14 mouse cellular contexts compared by ENCODE assay signal in genomic region chr8:61259526-61259925, GRCm38 (mm10). TPM values are rescaled to one million over a fixed set of nuclear protein-coding genes. Genes with fewer than 3 reads are reported as not detected.
DNase-seq lines count a peak whose midpoint lies in the region; ATAC-seq lines count a peak whose summit lies in the region.
"Had no signal": no experiment of that assay in that cellular context is flagged by ENCODE, and none has a peak within 500 bp of the region (broad histone marks: within the 10 kb centered on the region; RNA-seq: fewer than 3 reads in every experiment).

No protein-coding gene starts in this region.

- no peaks in the 10 kb centered on the region for H3K9me3 ChIP-seq in kidney, embryonic 16.5 days (ENCODE audit: low read length)
- H3K9me3 ChIP-seq: heart, embryonic 15.5 days; liver, embryonic 12.5 days had no signal

- intact Hi-C loops in gastrocnemius, postnatal 14 days (cut with DNase I; ENCODE audit: low total_unique reads) = no loop called here

- 90% methylated on average over 7 of the region's 7 CpGs for WGBS in kidney, embryonic 16.5 days

- H3K4me1 ChIP-seq in kidney, embryonic 16.5 days (ENCODE audit: insufficient read depth, low read length) = peaks cover 17% of the 10 kb centered on the region

- H3K4me3 ChIP-seq in kidney, embryonic 16.5 days (ENCODE audit: low read length) = no peak overlapping the region
- H3K4me3 ChIP-seq: erythroblast, embryonic 14.5 days; heart, embryonic 15.5 days; liver, embryonic 12.5 days; neural tube, embryonic 12.5 days had no signal

- H3K27me3 ChIP-seq in kidney, embryonic 16.5 days (ENCODE audit: insufficient read depth, low read length) = no peaks in the 10 kb centered on the region
- H3K27me3 ChIP-seq: heart, embryonic 15.5 days; liver, embryonic 12.5 days; neural tube, embryonic 12.5 days had no signal

- no peak for ATAC-seq in kidney, embryonic 16.5 days (ENCODE audit: low FRiP score, low TSS enrichment)

- no peak overlapping the region for H3K27ac ChIP-seq in kidney, embryonic 16.5 days (ENCODE audit: low read length)
- H3K27ac ChIP-seq: heart, embryonic 15.5 days; liver, embryonic 12.5 days; neural tube, embryonic 12.5 days had no signal

- no peaks in the 10 kb centered on the region for H3K36me3 ChIP-seq in kidney, embryonic 16.5 days (ENCODE audit: insufficient read depth, low read length)
- H3K36me3 ChIP-seq: heart, embryonic 15.5 days; liver, embryonic 12.5 days; neural tube, embryonic 12.5 days had no signal

- peak; percentile 18 for DNase-seq in gastrocnemius, postnatal 14 days
- no peak for DNase-seq in gastrocnemius, adult 18-20 months (ENCODE audit: low spot score)
- DNase-seq in cerebellum, postnatal 25 days = peak; percentile 52 to 68
- DNase-seq in layer of hippocampus, postnatal 10 days (ENCODE audit: low spot score in 2 of 2) = peak; percentile 67 to 74
- DNase-seq in right cerebral cortex, postnatal 10 days (ENCODE audit: low spot score in 2 of 2) = peak; percentile 85 to 89
- DNase-seq in lung, postnatal 14 days = no peak
- no peak for DNase-seq in thymus, postnatal 14 days
- DNase-seq: kidney, adult 9 months; thymus, adult 2 months had no signal

- H3K4me2 ChIP-seq in kidney, embryonic 16.5 days (replicated peaks; ENCODE audit: low read depth, low read length) = no peak overlapping the region
- H3K4me2 ChIP-seq: heart, embryonic 15.5 days; liver, embryonic 12.5 days; neural tube, embryonic 12.5 days had no signal

- H3K9ac ChIP-seq in kidney, embryonic 16.5 days (replicated peaks; ENCODE audit: low read length) = no peak overlapping the region
- H3K9ac ChIP-seq: heart, embryonic 15.5 days; liver, embryonic 12.5 days; neural tube, embryonic 12.5 days had no signal

RNA-seq across cellular contexts. Expression of gene Sh3rf1, which starts 35.9 kb away (rescaled TPM):
- 1 to 10 TPM; 2.8 to 3.4 TPM for total RNA-seq in gastrocnemius, postnatal 14 days (2021)
- total RNA-seq in gastrocnemius, adult 18-20 months (2021) = 1 to 10 TPM; 1.0 to 2.8 TPM
- total RNA-seq in layer of hippocampus, postnatal 10 days (2021) = 10 to 100 TPM; 76.4 to 80.2 TPM
- 23.3 and 26.7 TPM in 2 replicates for polyA plus RNA-seq in kidney, embryonic 16.5 days (2015; fragmentation: Nextera tagmentation; extraction: Ambion mirVana)

Comparison
In these comparisons a context has a peak if more than half of its experiments do, and no peak if none do; other contexts are left out.
1. DNase-seq: peak in gastrocnemius, postnatal 14 days (single experiment), cerebellum, postnatal 25 days (2 of 2), layer of hippocampus, postnatal 10 days (2 of 2) and right cerebral cortex, postnatal 10 days (2 of 2); none in gastrocnemius, adult 18-20 months (single experiment), lung, postnatal 14 days (single experiment) and thymus, postnatal 14 days (single experiment).
2. RNA of gene Sh3rf1, which starts 35.9 kb away (total RNA-seq): 76.4 to 80.2 TPM in layer of hippocampus, postnatal 10 days; 2.8 to 3.4 TPM in gastrocnemius, postnatal 14 days and 1.0 to 2.8 TPM in gastrocnemius, adult 18-20 months; every median in the first group is over 10 times any median in the second.